ENCODE assay signal across 8 mouse cellular contexts in genomic region chr13:49341012-49341830, GRCm38 (mm10). TPM values are rescaled to one million over a fixed set of nuclear protein-coding genes. Genes with fewer than 3 reads are reported as not detected.
DNase-seq lines count a peak whose midpoint lies in the region; ATAC-seq and TF ChIP-seq lines count a peak whose summit lies in the region.

TSS of gene Bicd2 (plus strand) at chr13:49341585.

- no peaks in the 10 kb centered on the region for H3K36me3 ChIP-seq in ES-Bruce4 (ENCODE audit: control insufficient read depth, insufficient read depth, low read length, poor library complexity, severe bottlenecking)
- no peaks in the 10 kb centered on the region for H3K36me3 ChIP-seq in forebrain, embryonic 13.5 days (ENCODE audit: poor library complexity, severe bottlenecking)
- no peaks in the 10 kb centered on the region for H3K36me3 ChIP-seq in liver, postnatal 0 days (replicated peaks; ENCODE audit: insufficient read depth, low read length)
- no peaks in the 10 kb centered on the region for H3K36me3 ChIP-seq in neural tube, embryonic 14.5 days (ENCODE audit: control insufficient read depth, insufficient read depth, low read length)

- peak; percentile 96 to 98 for DNase-seq in heart, postnatal 10 days
- DNase-seq in large intestine, adult 2 months (ENCODE audit: low read depth, low spot score): peak; percentile 94
- peak; percentile 96 for DNase-seq in liver, postnatal 0 days
- peak; percentile 92 for DNase-seq in testis, postnatal 10 days (ENCODE audit: low spot score)

- H3K4me2 ChIP-seq in forebrain, embryonic 13.5 days: peak within 1 kb of the TSS; percentile 96
- H3K4me2 ChIP-seq in liver, postnatal 0 days (ENCODE audit: low read depth, low read length): peak within 1 kb of the TSS; percentile 97
- peak within 1 kb of the TSS; percentile 93 for H3K4me2 ChIP-seq in neural tube, embryonic 14.5 days (ENCODE audit: low read depth, low read length)

- TF ChIP-seq POLR2A in ES-Bruce4 (IDR thresholded peaks at IDR 0.05; ENCODE audit: insufficient read depth, low read length): no peak

- under 1% methylated on average over 73 of the region's 74 CpGs for WGBS in forebrain, embryonic 13.5 days
- under 1% methylated on average over 74 of the region's 74 CpGs for WGBS in large intestine, adult 2 months
- WGBS in liver, postnatal 0 days (ENCODE audit: insufficient replicate concordance): under 1% methylated on average over 71 of the region's 74 CpGs
- under 1% methylated on average over 74 of the region's 74 CpGs for WGBS in neural tube, embryonic 14.5 days

- no peaks in the 10 kb centered on the region for H3K27me3 ChIP-seq in ES-Bruce4 (ENCODE audit: control insufficient read depth, insufficient read depth, low read length, poor library complexity, severe bottlenecking)
- no peaks in the 10 kb centered on the region for H3K27me3 ChIP-seq in forebrain, embryonic 13.5 days
- no peaks in the 10 kb centered on the region for H3K27me3 ChIP-seq in liver, postnatal 0 days (ENCODE audit: insufficient read depth, low read length)
- H3K27me3 ChIP-seq in neural tube, embryonic 14.5 days (ENCODE audit: control insufficient read depth, insufficient read depth, low read length): no peaks in the 10 kb centered on the region

- peak within 1 kb of the TSS; percentile 78 for H3K4me3 ChIP-seq in ES-Bruce4 (ENCODE audit: low read depth, low read length)
- H3K4me3 ChIP-seq in forebrain, embryonic 13.5 days: peak within 1 kb of the TSS; percentile 95
- H3K4me3 ChIP-seq in liver, postnatal 0 days (ENCODE audit: low read depth, low read length): peak within 1 kb of the TSS; percentile 87
- H3K4me3 ChIP-seq in neural tube, embryonic 14.5 days (ENCODE audit: low read depth, low read length): peak within 1 kb of the TSS; percentile 85

- no peak within 1 kb of the TSS for H3K27ac ChIP-seq in ES-Bruce4 (ENCODE audit: insufficient read depth, low read length)
- peak within 1 kb of the TSS; percentile 86 for H3K27ac ChIP-seq in forebrain, embryonic 13.5 days
- peak within 1 kb of the TSS; percentile 69 for H3K27ac ChIP-seq in liver, postnatal 0 days (ENCODE audit: low read depth)
- peak within 1 kb of the TSS; percentile 91 for H3K27ac ChIP-seq in neural tube, embryonic 14.5 days (ENCODE audit: low read depth, low read length)

- peak within 1 kb of the TSS; percentile 51 for H3K9ac ChIP-seq in ES-Bruce4 (ENCODE audit: low read depth, poor library complexity, severe bottlenecking)
- peak within 1 kb of the TSS; percentile 95 for H3K9ac ChIP-seq in forebrain, embryonic 13.5 days
- peak within 1 kb of the TSS; percentile 75 for H3K9ac ChIP-seq in liver, postnatal 0 days (replicated peaks)
- H3K9ac ChIP-seq in neural tube, embryonic 14.5 days (replicated peaks; ENCODE audit: low read depth, low read length): peak within 1 kb of the TSS; percentile 88

- ATAC-seq in cerebellum, adult (ENCODE audit: insufficient number of reproducible peaks, low FRiP score, low TSS enrichment): peak; percentile 97
- ATAC-seq in forebrain, embryonic 13.5 days: peak; percentile 99
- ATAC-seq in liver, postnatal 0 days: peak; percentile 99
- ATAC-seq in neural tube, embryonic 14.5 days (ENCODE audit: low read depth): peak; percentile 98

- no peaks in the 10 kb centered on the region for H3K9me3 ChIP-seq in ES-Bruce4 (replicated peaks; ENCODE audit: control insufficient read depth, insufficient read depth, low read length, poor library complexity, severe bottlenecking)
- no peaks in the 10 kb centered on the region for H3K9me3 ChIP-seq in forebrain, embryonic 13.5 days (replicated peaks)
- no peaks in the 10 kb centered on the region for H3K9me3 ChIP-seq in liver, postnatal 0 days (ENCODE audit: low read length)
- H3K9me3 ChIP-seq in neural tube, embryonic 14.5 days (ENCODE audit: control insufficient read depth, low read length): no peaks in the 10 kb centered on the region

- TF ChIP-seq EP300 in ES-Bruce4 (IDR thresholded peaks at IDR 0.05; ENCODE audit: insufficient read depth, low read depth, low read length): no peak
- no peak for TF ChIP-seq EP300 in liver, postnatal 0 days (IDR thresholded peaks at IDR 0.05; ENCODE audit: low read depth)

- H3K4me1 ChIP-seq in ES-Bruce4 (ENCODE audit: control insufficient read depth, insufficient read depth, low read length): no peaks in the 10 kb centered on the region
- H3K4me1 ChIP-seq in forebrain, embryonic 13.5 days: peaks cover 60% of the 10 kb centered on the region
- peaks cover 48% of the 10 kb centered on the region for H3K4me1 ChIP-seq in liver, postnatal 0 days (ENCODE audit: insufficient read depth)
- peaks cover 33% of the 10 kb centered on the region for H3K4me1 ChIP-seq in neural tube, embryonic 14.5 days (ENCODE audit: control insufficient read depth, insufficient read depth, low read length)

- no peak for TF ChIP-seq CTCF in ES-Bruce4 (IDR thresholded peaks at IDR 0.05; ENCODE audit: low read depth, low read length)
- TF ChIP-seq CTCF in liver, postnatal 0 days (IDR thresholded peaks at IDR 0.05; ENCODE audit: low read depth): peak; percentile 43

- intact Hi-C loops in heart, postnatal 10 days (cut with DNase I): no loop called here

RNA-seq across cellular contexts. Expression of gene Bicd2, which starts in this region (rescaled TPM):
- 15.3 and 16.1 TPM in 2 replicates for polyA plus RNA-seq in ES-Bruce4 (2011; ENCODE audit: insufficient read depth, insufficient read length, low read depth, missing spikeins)
- polyA plus RNA-seq in forebrain, embryonic 13.5 days (2015; fragmentation: Nextera tagmentation; extraction: Ambion mirVana): 24.8 and 26.7 TPM in 2 replicates
- 10 to 100 TPM; 74.6 to 83.6 TPM for total RNA-seq in heart, postnatal 10 days (2021)
- polyA plus RNA-seq in large intestine, adult 2 months (2012; rRNA removed): 6.4 and 9.4 TPM in 2 replicates
- 4.9 and 5.8 TPM in 2 replicates for polyA plus RNA-seq in liver, postnatal 0 days (2015; fragmentation: Nextera tagmentation; extraction: Ambion mirVana)
- polyA plus RNA-seq in neural tube, embryonic 14.5 days (2014; fragmentation: Nextera tagmentation; extraction: Ambion mirVana): 27.6 and 38.6 TPM in 2 replicates
